Mouse (Mus musculus): Measurements from ENCODE around the gene Cyp2u1. TPM values are rescaled to one million over a fixed set of nuclear protein-coding genes. Genes with fewer than 3 reads are reported as not detected.

Gene Cyp2u1
- polyA plus RNA-seq, 1 experiment from 2014 or later: 0.23 TPM

GRCm38 (mm10) chr3:131292959-131293358 is 10.1 kb downstream of the Cyp2u1 start:
- no peaks in the 10 kb centered on the region for H3K36me3 ChIP-seq (ENCODE audit: inconsistent target)
- no peaks in the 10 kb centered on the region for H3K79me2 ChIP-seq (ENCODE audit: inconsistent target)
- 79% methylated on average over 3 of the region's 3 CpGs for WGBS (ENCODE audit: missing documents)
- H3K4me3 ChIP-seq (ENCODE audit: inconsistent target): no peak overlapping the region
- no peak overlapping the region for H3K27ac ChIP-seq

GRCm38 (mm10) chr3:131292349-131292748 is 10.7 kb downstream of the Cyp2u1 start:
- 97% methylated on average over 2 of the region's 2 CpGs for WGBS (ENCODE audit: missing documents)
- no peak overlapping the region for H3K4me3 ChIP-seq (ENCODE audit: inconsistent target)
- H3K36me3 ChIP-seq (ENCODE audit: inconsistent target): no peaks in the 10 kb centered on the region
- no peaks in the 10 kb centered on the region for H3K79me2 ChIP-seq (ENCODE audit: inconsistent target)
- no peak overlapping the region for H3K27ac ChIP-seq

- H3K27ac ChIP-seq: no peak overlapping the region
- 89% methylated on average over 4 of the region's 4 CpGs for WGBS (ENCODE audit: missing documents)
- no peak overlapping the region for H3K4me3 ChIP-seq (ENCODE audit: inconsistent target)
- H3K36me3 ChIP-seq (ENCODE audit: inconsistent target): no peaks in the 10 kb centered on the region
- H3K79me2 ChIP-seq (ENCODE audit: inconsistent target): no peaks in the 10 kb centered on the region
These were observed 11.1 kb downstream of the Cyp2u1 start for GRCm38 (mm10) chr3:131291890-131292289.

- Histone ChIP-seq H3K4me3 (ENCODE audit: inconsistent target) (no peak overlapping the region), H3K79me2 (ENCODE audit: inconsistent target) (no peaks in the 10 kb centered on the region), H3K27ac (no peak overlapping the region), H3K36me3 (ENCODE audit: inconsistent target) (no peaks in the 10 kb centered on the region)
- WGBS (ENCODE audit: missing documents): 85% methylated on average over 4 of the region's 4 CpGs
These were observed 28.9 kb downstream of the Cyp2u1 start for GRCm38 (mm10) chr3:131274151-131274550.

- no peaks in the 10 kb centered on the region for H3K36me3 ChIP-seq (ENCODE audit: inconsistent target)
- no peak overlapping the region for H3K27ac ChIP-seq
- WGBS (ENCODE audit: missing documents): 26% methylated on average over 10 of the region's 10 CpGs
- H3K79me2 ChIP-seq (ENCODE audit: inconsistent target): no peaks in the 10 kb centered on the region
- H3K4me3 ChIP-seq (ENCODE audit: inconsistent target): peak overlapping the region; percentile 67; the same call in 1 of the 2 replicates
These were observed 30.5 kb downstream of the Cyp2u1 start for GRCm38 (mm10) chr3:131272374-131273100.

- no peaks in the 10 kb centered on the region for H3K36me3 ChIP-seq (ENCODE audit: inconsistent target)
- under 1% methylated on average over 53 of the region's 54 CpGs for WGBS (ENCODE audit: missing documents)
These were observed 31.3 kb downstream of the Cyp2u1 start, which contains the start of gene Hadh for GRCm38 (mm10) chr3:131271559-131272373. TSS of gene Hadh (minus strand) at chr3:131272101.

GRCm38 (mm10) chr3:131271157-131271556 is 31.9 kb downstream of the Cyp2u1 start:
- Histone ChIP-seq H3K79me2 (ENCODE audit: inconsistent target) (no peaks in the 10 kb centered on the region), H3K36me3 (ENCODE audit: inconsistent target) (no peaks in the 10 kb centered on the region), H3K4me3 (ENCODE audit: inconsistent target) (peak overlapping the region; percentile 67), H3K27ac (0 out of 2 replicates have a peak overlapping the region, but pooled peaks have one; percentile 7)
- 7% methylated on average over 8 of the region's 8 CpGs for WGBS (ENCODE audit: missing documents)

More at GRCm38 (mm10) chr3:131271559-131272373, 31.3 kb downstream of the Cyp2u1 start, which contains the start of gene Hadh:
- Histone ChIP-seq H3K27ac (0 out of 2 replicates have a peak within 1 kb of the TSS, but pooled peaks have one; percentile 7), H3K4me3 (ENCODE audit: inconsistent target) (peak within 1 kb of the TSS; percentile 67), H3K79me2 (ENCODE audit: inconsistent target) (no peaks in the 10 kb centered on the region)

GRCm38 (mm10) chr3:131270381-131270780 is 32.6 kb downstream of the Cyp2u1 start:
- Histone ChIP-seq H3K79me2 (ENCODE audit: inconsistent target) (no peaks in the 10 kb centered on the region), H3K27ac (no peak overlapping the region), H3K36me3 (ENCODE audit: inconsistent target) (no peaks in the 10 kb centered on the region), H3K4me3 (ENCODE audit: inconsistent target) (no peak overlapping the region)
- 91% methylated on average over 6 of the region's 6 CpGs for WGBS (ENCODE audit: missing documents)

- Histone ChIP-seq H3K4me3 (ENCODE audit: inconsistent target) (no peak overlapping the region), H3K27ac (no peak overlapping the region), H3K79me2 (ENCODE audit: inconsistent target) (no peaks in the 10 kb centered on the region), H3K36me3 (ENCODE audit: inconsistent target) (no peaks in the 10 kb centered on the region)
- WGBS (ENCODE audit: missing documents): 100% methylated on average over 3 of the region's 3 CpGs
These were observed 36.5 kb downstream of the Cyp2u1 start for GRCm38 (mm10) chr3:131266366-131267050.

GRCm38 (mm10) chr3:131265516-131265915 is 37.5 kb downstream of the Cyp2u1 start:
- Histone ChIP-seq H3K27ac (no peak overlapping the region), H3K36me3 (ENCODE audit: inconsistent target) (no peaks in the 10 kb centered on the region), H3K4me3 (ENCODE audit: inconsistent target) (no peak overlapping the region), H3K79me2 (ENCODE audit: inconsistent target) (no peaks in the 10 kb centered on the region)
- 94% methylated on average over 7 of the region's 8 CpGs for WGBS (ENCODE audit: missing documents)

GRCm38 (mm10) chr3:131263766-131264486 is 39.1 kb downstream of the Cyp2u1 start:
- no peaks in the 10 kb centered on the region; the same call in 1 of the 2 replicates for H3K79me2 ChIP-seq (ENCODE audit: inconsistent target)
- H3K4me3 ChIP-seq (ENCODE audit: inconsistent target): no peak overlapping the region
- 94% methylated on average over 15 of the region's 15 CpGs for WGBS (ENCODE audit: missing documents)
- no peaks in the 10 kb centered on the region for H3K36me3 ChIP-seq (ENCODE audit: inconsistent target)
- no peak overlapping the region for H3K27ac ChIP-seq

GRCm38 (mm10) chr3:131260418-131260817 is 42.6 kb downstream of the Cyp2u1 start:
- 97% methylated on average over 6 of the region's 6 CpGs for WGBS (ENCODE audit: missing documents)
- Histone ChIP-seq H3K4me3 (ENCODE audit: inconsistent target) (no peak overlapping the region), H3K79me2 (ENCODE audit: inconsistent target) (no peaks in the 10 kb centered on the region; the same call in 1 of the 2 replicates), H3K36me3 (ENCODE audit: inconsistent target) (no peaks in the 10 kb centered on the region), H3K27ac (no peak overlapping the region)

GRCm38 (mm10) chr3:131259392-131259965 is 43.5 kb downstream of the Cyp2u1 start:
- 93% methylated on average over 9 of the region's 9 CpGs for WGBS (ENCODE audit: missing documents)
- Histone ChIP-seq H3K36me3 (ENCODE audit: inconsistent target) (no peaks in the 10 kb centered on the region), H3K27ac (no peak overlapping the region), H3K79me2 (ENCODE audit: inconsistent target) (no peaks in the 10 kb centered on the region; the same call in 1 of the 2 replicates), H3K4me3 (ENCODE audit: inconsistent target) (no peak overlapping the region)

Data from macrophage (primary cell).